Mouse (Mus musculus): ENCODE measurements around the gene Nos1.

- TF ChIP-seq GATA1 (IDR thresholded peaks at IDR 0.05; ENCODE audit: borderline replicate concordance, low read length): no peak
- TF ChIP-seq FLI1 (IDR thresholded peaks at IDR 0.05; ENCODE audit: low read length): no peak
Measured at GRCm38 (mm10) chr5:117898055-117898806, 117.4 kb downstream of the Nos1 start.

Measured in megakaryocyte, embryonic 14.5 days (primary cell).